Mouse (Mus musculus) liver, embryonic 13.5 days (tissue): ENCODE results near the gene Ggct. TPM values are rescaled to one million over a fixed set of nuclear protein-coding genes. Genes with fewer than 3 reads are reported as not detected.

Experiments
- ATAC-seq: fragments of 200-750 bp; cut with Nextera tagmentation; 2 replicates; pipeline ENCODE4 v1.8.0; 2017; ENCODE audit warnings: low read depth, mild to moderate bottlenecking, moderate number of reproducible peaks, moderate library complexity
- DNase-seq: peaks from one replicate; pipeline ENCODE4 v3.0.0; 2022
- H3K27ac ChIP-seq: fragments of 300-500 bp; sonication (generic); 2 replicates; pipeline ENCODE4 v1.5.1; 2015; ENCODE audit warnings: moderate library complexity, mild to moderate bottlenecking, inconsistent platforms
- H3K27me3 ChIP-seq: fragments of 300-500 bp; sonication (generic); 2 replicates; pipeline ENCODE4 v1.6.1; 2015; ENCODE audit warnings: mild to moderate bottlenecking, inconsistent platforms
- H3K36me3 ChIP-seq: fragments of 300-500 bp; sonication (generic); 2 replicates; pipeline ENCODE4 v1.6.1; 2015; ENCODE audit warnings: mild to moderate bottlenecking, inconsistent platforms
- H3K4me1 ChIP-seq: fragments of 300-500 bp; sonication (generic); replicated peaks from 2 replicates; pipeline ENCODE4 v1.6.1; 2015; ENCODE audit warnings: inconsistent platforms
- H3K4me2 ChIP-seq: fragments of 300-500 bp; sonication (generic); 2 replicates; pipeline ENCODE4 v1.6.1; 2015; ENCODE audit warnings: inconsistent platforms, mild to moderate bottlenecking, moderate library complexity
- H3K4me3 ChIP-seq: fragments of 300-500 bp; sonication (generic); replicated peaks from 2 replicates; pipeline ENCODE4 v1.5.1; 2015; ENCODE audit warnings: mild to moderate bottlenecking, inconsistent platforms
- H3K9ac ChIP-seq: fragments of 300-500 bp; sonication (generic); 2 replicates; pipeline ENCODE4 v1.6.1; 2015; ENCODE audit warnings: mild to moderate bottlenecking, inconsistent platforms
- H3K9me3 ChIP-seq: fragments of 300-500 bp; sonication (generic); replicated peaks from 2 replicates; pipeline ENCODE4 v1.6.1; 2016; ENCODE audit warnings: inconsistent platforms
- WGBS: fragments of 180-500 bp; shearing (Covaris S2); methylation state at CpG from one replicate; pipeline ENCODE4 v1.1.7; 2015; ENCODE audit not compliant: insufficient replicate concordance; 5-methylcytosine and 5-hydroxymethylcytosine counted together
- polyA plus RNA-seq: library from polyadenylated mRNA; unstranded; fragments of >200 nt; fragmentation: Nextera tagmentation; extraction: Ambion mirVana; gene quantifications from 2 replicates; pipeline ENCODE4 v1.2.1, GENCODE M21; 2015

Ggct gene
- polyA plus RNA-seq, 1 experiment from 2014 or later, result 8.2 TPM

DNA sequence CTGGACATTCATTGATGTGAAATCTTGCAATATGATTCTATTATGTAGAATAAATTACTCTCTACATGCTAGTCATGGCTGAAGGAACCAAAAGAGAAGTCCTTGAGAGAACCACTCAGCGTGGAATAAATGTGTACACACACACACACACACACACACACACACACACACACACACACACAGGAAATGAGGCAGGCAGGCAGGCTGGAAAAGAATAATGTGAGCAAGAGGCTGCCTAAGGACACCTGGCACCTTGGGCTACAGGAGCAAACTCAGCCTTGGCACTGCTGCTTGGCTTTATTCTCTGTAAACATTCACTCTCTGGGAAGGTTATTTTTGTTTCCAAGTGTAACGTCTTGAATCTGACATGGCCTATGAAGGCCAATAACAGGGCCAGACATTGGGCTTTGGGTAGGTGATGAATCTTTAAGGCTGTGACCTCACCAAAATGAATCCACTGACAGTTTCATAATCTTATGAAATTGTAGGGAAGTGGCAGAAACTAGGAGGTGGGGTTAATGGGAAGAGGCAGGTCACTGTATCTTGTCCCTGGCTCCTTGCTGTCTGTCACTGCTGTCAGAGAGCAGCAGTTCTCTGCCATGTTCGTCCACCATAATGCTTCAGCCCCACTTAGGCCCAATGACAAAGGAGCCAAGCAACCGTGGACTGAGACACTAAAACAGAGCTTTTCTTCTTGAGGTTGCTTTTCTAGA, 46.4 kb downstream of the Ggct start:
- no peak overlapping the region for H3K9ac ChIP-seq
- WGBS, result 52% methylated on average over 4 of the region's 4 CpGs
- H3K4me2 ChIP-seq, result no peak overlapping the region
- H3K36me3 ChIP-seq, result no peaks in the 10 kb centered on the region
- ATAC-seq (no peak), DNase-seq (no peak)
- peaks cover 22% of the 10 kb centered on the region for H3K27me3 ChIP-seq
- no peaks in the 10 kb centered on the region for H3K4me1 ChIP-seq
- no peaks in the 10 kb centered on the region for H3K9me3 ChIP-seq
- H3K4me3 ChIP-seq, result no peak overlapping the region
- no peak overlapping the region for H3K27ac ChIP-seq

DNA sequence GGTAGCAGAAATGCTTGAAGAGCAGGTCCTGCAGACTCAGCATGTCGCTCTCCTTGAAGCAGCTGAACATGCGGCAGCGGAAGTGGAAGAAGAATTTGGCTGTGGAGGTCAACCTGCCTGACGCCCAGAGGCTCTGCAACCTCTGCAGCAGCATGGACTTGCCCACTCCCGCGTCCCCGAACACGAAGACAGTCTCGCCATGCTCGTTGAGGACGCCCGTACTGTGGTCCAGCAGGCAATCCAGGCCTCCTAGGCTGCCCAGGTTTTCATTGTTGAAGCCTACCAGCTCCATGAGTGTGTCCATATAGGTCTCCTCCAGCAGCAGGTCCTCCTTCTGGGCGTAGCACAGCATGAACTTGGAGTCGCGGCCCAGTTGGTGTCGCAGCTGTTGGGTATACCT, 48.2 kb downstream of the Ggct start:
- DNase-seq (no peak), ATAC-seq (no peak)
- peaks cover 22% of the 10 kb centered on the region for H3K27me3 ChIP-seq
- H3K4me1 ChIP-seq, result peaks cover 8% of the 10 kb centered on the region
- no peaks in the 10 kb centered on the region for H3K36me3 ChIP-seq
- H3K4me3 ChIP-seq, result no peak overlapping the region
- H3K27ac ChIP-seq, result no peak overlapping the region
- no peak overlapping the region for H3K4me2 ChIP-seq
- no peak overlapping the region for H3K9ac ChIP-seq
- WGBS, result 77% methylated on average over 16 of the region's 16 CpGs
- H3K9me3 ChIP-seq, result no peaks in the 10 kb centered on the region

GRCm38 (mm10) chr6:54943753-54944152, 49.0 kb downstream of the Ggct start:
- no peaks in the 10 kb centered on the region for H3K9me3 ChIP-seq
- H3K36me3 ChIP-seq, result no peaks in the 10 kb centered on the region
- no peak for DNase-seq
- no peak overlapping the region for H3K4me2 ChIP-seq
- 39% methylated on average over 24 of the region's 24 CpGs for WGBS
- H3K4me3 ChIP-seq, result no peak overlapping the region
- H3K4me1 ChIP-seq, result peaks cover 10% of the 10 kb centered on the region
- no peak overlapping the region for H3K27ac ChIP-seq
- no peak for ATAC-seq
- H3K27me3 ChIP-seq, result peaks cover 22% of the 10 kb centered on the region
- no peak overlapping the region for H3K9ac ChIP-seq

GRCm38 (mm10) chr6:54943292-54943691, 49.5 kb downstream of the Ggct start:
- Histone ChIP-seq H3K9me3 (no peaks in the 10 kb centered on the region), H3K27ac (no peak overlapping the region), H3K4me1 (peaks cover 10% of the 10 kb centered on the region), H3K9ac (no peak overlapping the region), H3K4me3 (no peak overlapping the region), H3K27me3 (peaks cover 22% of the 10 kb centered on the region), H3K36me3 (no peaks in the 10 kb centered on the region), H3K4me2 (no peak overlapping the region)
- DNase-seq (no peak), ATAC-seq (no peak)
- 61% methylated on average over 16 of the region's 16 CpGs for WGBS

DNA sequence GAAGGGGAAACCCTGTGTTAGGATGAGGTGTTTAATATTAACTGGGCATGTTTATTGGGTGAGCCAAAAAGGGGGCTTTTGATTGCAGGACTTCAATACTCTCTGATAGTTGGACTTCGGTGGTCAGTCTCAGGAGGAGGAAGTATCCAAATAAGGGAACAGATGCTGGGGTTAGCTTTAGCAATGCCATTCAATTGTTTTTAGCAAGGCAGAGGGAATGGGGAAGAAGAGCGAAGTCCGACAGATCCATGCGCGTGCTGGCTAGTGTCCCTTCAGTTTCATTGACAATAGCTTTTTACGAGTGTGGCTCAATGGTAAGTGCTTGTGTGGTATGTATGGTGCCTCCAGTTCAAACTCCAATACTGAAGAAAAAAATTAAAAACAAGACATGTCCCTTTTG, 51.6 kb downstream of the Ggct start:
- H3K4me3 ChIP-seq, result no peak overlapping the region
- H3K27ac ChIP-seq, result no peak overlapping the region
- H3K4me2 ChIP-seq, result no peak overlapping the region
- DNase-seq (no peak), ATAC-seq (no peak)
- peaks cover 22% of the 10 kb centered on the region for H3K27me3 ChIP-seq
- H3K9ac ChIP-seq, result no peak overlapping the region
- peaks cover 10% of the 10 kb centered on the region for H3K4me1 ChIP-seq
- no peaks in the 10 kb centered on the region for H3K9me3 ChIP-seq
- WGBS, result 57% methylated on average over 6 of the region's 6 CpGs
- H3K36me3 ChIP-seq, result no peaks in the 10 kb centered on the region

DNA sequence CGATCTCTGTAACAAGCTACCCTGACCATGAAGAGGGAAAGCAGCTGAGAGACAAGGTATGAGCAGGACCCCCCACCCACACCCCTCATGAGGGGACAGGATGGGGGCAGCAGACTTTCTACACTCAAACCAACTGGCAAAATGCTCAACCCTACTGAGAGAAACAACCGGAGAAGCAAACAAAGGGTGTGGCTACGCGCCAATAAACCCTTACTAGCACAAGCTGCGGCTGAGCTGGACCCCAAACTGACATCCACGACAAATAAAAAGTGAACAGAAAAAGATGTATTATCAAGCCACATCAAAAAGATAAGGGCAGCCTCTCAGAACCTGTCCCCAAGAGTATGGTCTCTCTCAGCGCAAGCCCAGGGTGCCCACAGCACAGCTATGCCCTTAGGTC, 52.6 kb downstream of the Ggct start:
- Histone ChIP-seq H3K4me1 (peaks cover 10% of the 10 kb centered on the region), H3K9me3 (no peaks in the 10 kb centered on the region), H3K9ac (no peak overlapping the region), H3K4me2 (no peak overlapping the region), H3K27me3 (peaks cover 22% of the 10 kb centered on the region), H3K27ac (no peak overlapping the region), H3K4me3 (no peak overlapping the region), H3K36me3 (no peaks in the 10 kb centered on the region)
- 43% methylated on average over 7 of the region's 7 CpGs for WGBS
- no peak for DNase-seq
- no peak for ATAC-seq

DNA sequence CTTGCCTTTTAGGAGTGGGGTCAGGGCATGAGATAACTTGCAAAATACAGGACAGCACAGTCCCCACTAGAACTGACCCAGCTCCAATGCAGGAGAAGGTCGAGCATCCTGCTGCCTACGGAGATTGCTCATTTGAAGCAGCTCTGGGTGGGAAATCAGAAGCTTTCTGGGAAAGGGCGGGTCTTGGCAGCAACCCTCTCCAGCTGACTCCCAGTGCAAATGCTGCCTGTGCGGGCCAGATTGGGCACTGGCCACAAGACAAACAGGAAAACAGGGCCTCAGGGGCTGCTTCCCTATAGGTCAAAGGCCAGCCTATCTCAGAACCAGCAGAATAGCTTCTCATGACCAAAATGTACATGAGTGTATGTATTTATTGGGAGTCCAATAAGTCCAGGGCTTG, 53.1 kb downstream of the Ggct start:
- no peaks in the 10 kb centered on the region for H3K36me3 ChIP-seq
- ATAC-seq, result no peak
- H3K27ac ChIP-seq, result no peak overlapping the region
- H3K4me1 ChIP-seq, result peaks cover 10% of the 10 kb centered on the region
- no peak overlapping the region for H3K9ac ChIP-seq
- WGBS, result 9% methylated on average over 4 of the region's 4 CpGs
- peaks cover 20% of the 10 kb centered on the region for H3K27me3 ChIP-seq
- H3K4me3 ChIP-seq, result no peak overlapping the region
- no peaks in the 10 kb centered on the region for H3K9me3 ChIP-seq
- DNase-seq, result no peak
- H3K4me2 ChIP-seq, result no peak overlapping the region

- WGBS, result 7% methylated on average over 2 of the region's 2 CpGs
- Histone ChIP-seq H3K4me3 (no peak overlapping the region), H3K27ac (no peak overlapping the region), H3K27me3 (no peaks in the 10 kb centered on the region), H3K4me1 (peaks cover 10% of the 10 kb centered on the region), H3K36me3 (no peaks in the 10 kb centered on the region), H3K9ac (no peak overlapping the region), H3K4me2 (no peak overlapping the region), H3K9me3 (no peaks in the 10 kb centered on the region)
- no peak for ATAC-seq
- DNase-seq, result no peak
Observed at GRCm38 (mm10) chr6:54936496-54936895, 56.3 kb downstream of the Ggct start.

GRCm38 (mm10) chr6:54934930-54935329, 57.8 kb downstream of the Ggct start:
- DNase-seq (no peak), ATAC-seq (no peak)
- no peaks in the 10 kb centered on the region for H3K36me3 ChIP-seq
- H3K9ac ChIP-seq, result no peak overlapping the region
- no peaks in the 10 kb centered on the region for H3K9me3 ChIP-seq
- H3K4me3 ChIP-seq, result no peak overlapping the region
- no peak overlapping the region for H3K4me2 ChIP-seq
- WGBS, result 64% methylated on average over 5 of the region's 5 CpGs
- no peak overlapping the region for H3K27ac ChIP-seq
- peaks cover 5% of the 10 kb centered on the region for H3K4me1 ChIP-seq
- no peaks in the 10 kb centered on the region for H3K27me3 ChIP-seq

- Histone ChIP-seq H3K4me2 (no peak overlapping the region), H3K27ac (no peak overlapping the region), H3K27me3 (no peaks in the 10 kb centered on the region), H3K9ac (no peak overlapping the region), H3K4me3 (no peak overlapping the region), H3K36me3 (no peaks in the 10 kb centered on the region), H3K9me3 (no peaks in the 10 kb centered on the region), H3K4me1 (no peaks in the 10 kb centered on the region; the same call in 1 of the 2 replicates)
- 54% methylated on average over 8 of the region's 8 CpGs for WGBS
- ATAC-seq (no peak), DNase-seq (no peak)
Observed at GRCm38 (mm10) chr6:54934313-54934712, 58.4 kb downstream of the Ggct start.

- no peaks in the 10 kb centered on the region for H3K9me3 ChIP-seq
- H3K4me1 ChIP-seq, result no peaks in the 10 kb centered on the region; the same call in 1 of the 2 replicates
- DNase-seq (no peak), ATAC-seq (no peak)
- no peak overlapping the region for H3K4me3 ChIP-seq
- H3K9ac ChIP-seq, result no peak overlapping the region
- H3K4me2 ChIP-seq, result no peak overlapping the region
- H3K27ac ChIP-seq, result no peak overlapping the region
- H3K27me3 ChIP-seq, result no peaks in the 10 kb centered on the region
- no peaks in the 10 kb centered on the region for H3K36me3 ChIP-seq
- 29% methylated on average over 3 of the region's 3 CpGs for WGBS
Observed at GRCm38 (mm10) chr6:54933866-54934265, 58.9 kb downstream of the Ggct start.

- no peak overlapping the region for H3K27ac ChIP-seq
- WGBS, result 64% methylated on average over 5 of the region's 5 CpGs
- DNase-seq (no peak), ATAC-seq (no peak)
- no peaks in the 10 kb centered on the region for H3K36me3 ChIP-seq
- H3K9me3 ChIP-seq, result no peaks in the 10 kb centered on the region
- H3K4me1 ChIP-seq, result no peaks in the 10 kb centered on the region; the same call in 1 of the 2 replicates
- H3K9ac ChIP-seq, result no peak overlapping the region
- no peak overlapping the region for H3K4me2 ChIP-seq
- H3K27me3 ChIP-seq, result no peaks in the 10 kb centered on the region
- no peak overlapping the region for H3K4me3 ChIP-seq
Observed at GRCm38 (mm10) chr6:54933216-54933615, 59.5 kb downstream of the Ggct start.
